Mouse (Mus musculus): ENCODE measurements around the gene Mmgt2. TPM values are rescaled to one million over a fixed set of nuclear protein-coding genes. Genes with fewer than 3 reads are reported as not detected.

Mmgt2 gene
- polyA plus RNA-seq, 1 experiment from 2014 or later, result 7.2 TPM

- no peak overlapping the region for H3K4me3 ChIP-seq (replicated peaks)
- no peaks in the 10 kb centered on the region for H3K27me3 ChIP-seq
- no peaks in the 10 kb centered on the region for H3K36me3 ChIP-seq (replicated peaks)
- no peaks in the 10 kb centered on the region for H3K9me3 ChIP-seq (replicated peaks)
- peaks cover 21% of the 10 kb centered on the region for H3K4me1 ChIP-seq (replicated peaks)
- no peak for ATAC-seq (ENCODE audit: insufficient read depth)
- no peak overlapping the region for H3K27ac ChIP-seq (replicated peaks)
- H3K9ac ChIP-seq, result no peak overlapping the region
- H3K4me2 ChIP-seq, result no peak overlapping the region
- 54% methylated on average over 4 of the region's 4 CpGs for WGBS (ENCODE audit: insufficient replicate concordance)
These were observed 25.6 kb upstream of the Mmgt2 start for GRCm38 (mm10) chr11:62622850-62623249.

- H3K36me3 ChIP-seq (replicated peaks), result no peaks in the 10 kb centered on the region
These were observed 23.8 kb upstream of the Mmgt2 start for GRCm38 (mm10) chr11:62624341-62625291.

GRCm38 (mm10) chr11:62629352-62630224, 18.9 kb upstream of the Mmgt2 start:
- ATAC-seq (ENCODE audit: insufficient read depth), result no peak
- Histone ChIP-seq H3K4me1 (replicated peaks) (peaks cover 32% of the 10 kb centered on the region), H3K4me2 (peak overlapping the region; percentile 39), H3K27ac (replicated peaks) (no peak overlapping the region), H3K4me3 (replicated peaks) (no peak overlapping the region), H3K27me3 (no peaks in the 10 kb centered on the region), H3K36me3 (replicated peaks) (no peaks in the 10 kb centered on the region), H3K9me3 (replicated peaks) (no peaks in the 10 kb centered on the region), H3K9ac (no peak overlapping the region)
- 6% methylated on average over 9 of the region's 9 CpGs for WGBS (ENCODE audit: insufficient replicate concordance)

More at GRCm38 (mm10) chr11:62624341-62625291, 23.8 kb upstream of the Mmgt2 start:
- H3K4me1 ChIP-seq (replicated peaks), result peaks cover 32% of the 10 kb centered on the region
- no peak overlapping the region for H3K9ac ChIP-seq
- peak; percentile 67 for ATAC-seq (ENCODE audit: insufficient read depth)
- no peaks in the 10 kb centered on the region for H3K9me3 ChIP-seq (replicated peaks)
- WGBS (ENCODE audit: insufficient replicate concordance), result 30% methylated on average over 10 of the region's 10 CpGs
- no peaks in the 10 kb centered on the region for H3K27me3 ChIP-seq
- H3K4me2 ChIP-seq, result no peak overlapping the region; the same call in 1 of the 2 replicates
- H3K4me3 ChIP-seq (replicated peaks), result no peak overlapping the region
- H3K27ac ChIP-seq (replicated peaks), result peak overlapping the region; percentile 33; the same call in 1 of the 2 replicates

GRCm38 (mm10) chr11:62630225-62630821, 18.1 kb upstream of the Mmgt2 start:
- WGBS (ENCODE audit: insufficient replicate concordance), result 15% methylated on average over 11 of the region's 11 CpGs
- Histone ChIP-seq H3K4me2 (no peak overlapping the region), H3K9ac (no peak overlapping the region), H3K36me3 (replicated peaks) (no peaks in the 10 kb centered on the region), H3K27me3 (no peaks in the 10 kb centered on the region), H3K27ac (replicated peaks) (no peak overlapping the region), H3K9me3 (replicated peaks) (no peaks in the 10 kb centered on the region), H3K4me1 (replicated peaks) (peaks cover 25% of the 10 kb centered on the region), H3K4me3 (replicated peaks) (no peak overlapping the region)
- ATAC-seq (ENCODE audit: insufficient read depth), result no peak

GRCm38 (mm10) chr11:62631138-62631537, 17.3 kb upstream of the Mmgt2 start:
- H3K27me3 ChIP-seq, result no peaks in the 10 kb centered on the region
- H3K36me3 ChIP-seq (replicated peaks), result no peaks in the 10 kb centered on the region
- H3K27ac ChIP-seq (replicated peaks), result no peak overlapping the region
- H3K9me3 ChIP-seq (replicated peaks), result no peaks in the 10 kb centered on the region
- 52% methylated on average over 4 of the region's 4 CpGs for WGBS (ENCODE audit: insufficient replicate concordance)
- H3K9ac ChIP-seq, result no peak overlapping the region
- no peak overlapping the region for H3K4me3 ChIP-seq (replicated peaks)
- H3K4me2 ChIP-seq, result no peak overlapping the region
- H3K4me1 ChIP-seq (replicated peaks), result peaks cover 23% of the 10 kb centered on the region
- ATAC-seq (ENCODE audit: insufficient read depth), result no peak

GRCm38 (mm10) chr11:62635406-62635805, 13.1 kb upstream of the Mmgt2 start:
- Histone ChIP-seq H3K27ac (replicated peaks) (no peak overlapping the region), H3K27me3 (no peaks in the 10 kb centered on the region), H3K4me2 (no peak overlapping the region), H3K9me3 (replicated peaks) (no peaks in the 10 kb centered on the region), H3K36me3 (replicated peaks) (no peaks in the 10 kb centered on the region), H3K4me3 (replicated peaks) (no peak overlapping the region), H3K4me1 (replicated peaks) (peaks cover 4% of the 10 kb centered on the region), H3K9ac (no peak overlapping the region)
- WGBS (ENCODE audit: insufficient replicate concordance), result 62% methylated on average over 3 of the region's 3 CpGs
- ATAC-seq (ENCODE audit: insufficient read depth), result no peak

- WGBS (ENCODE audit: insufficient replicate concordance), result 51% methylated on average over 11 of the region's 11 CpGs
- no peaks in the 10 kb centered on the region for H3K9me3 ChIP-seq (replicated peaks)
- no peak overlapping the region for H3K4me3 ChIP-seq (replicated peaks)
- H3K27ac ChIP-seq (replicated peaks), result no peak overlapping the region
- no peaks in the 10 kb centered on the region for H3K4me1 ChIP-seq (replicated peaks)
- no peak for ATAC-seq (ENCODE audit: insufficient read depth)
- H3K27me3 ChIP-seq, result no peaks in the 10 kb centered on the region
- H3K36me3 ChIP-seq (replicated peaks), result no peaks in the 10 kb centered on the region
- H3K4me2 ChIP-seq, result no peak overlapping the region
- H3K9ac ChIP-seq, result no peak overlapping the region
These were observed 12.2 kb upstream of the Mmgt2 start for GRCm38 (mm10) chr11:62636105-62636839.

GRCm38 (mm10) chr11:62636840-62637221, 11.6 kb upstream of the Mmgt2 start:
- WGBS (ENCODE audit: insufficient replicate concordance), result 58% methylated on average over 3 of the region's 3 CpGs
- ATAC-seq (ENCODE audit: insufficient read depth), result no peak

GRCm38 (mm10) chr11:62637401-62637800, 11.1 kb upstream of the Mmgt2 start:
- Histone ChIP-seq H3K27me3 (no peaks in the 10 kb centered on the region), H3K36me3 (replicated peaks) (no peaks in the 10 kb centered on the region), H3K4me1 (replicated peaks) (no peaks in the 10 kb centered on the region), H3K27ac (replicated peaks) (no peak overlapping the region), H3K4me2 (no peak overlapping the region), H3K9ac (no peak overlapping the region), H3K4me3 (replicated peaks) (no peak overlapping the region), H3K9me3 (replicated peaks) (no peaks in the 10 kb centered on the region)
- 41% methylated on average over 5 of the region's 5 CpGs for WGBS (ENCODE audit: insufficient replicate concordance)
- ATAC-seq (ENCODE audit: insufficient read depth), result no peak

More at GRCm38 (mm10) chr11:62636840-62637221, 11.6 kb upstream of the Mmgt2 start:
- Histone ChIP-seq H3K4me3 (replicated peaks) (no peak overlapping the region), H3K9ac (no peak overlapping the region), H3K4me2 (no peak overlapping the region), H3K4me1 (replicated peaks) (no peaks in the 10 kb centered on the region), H3K9me3 (replicated peaks) (no peaks in the 10 kb centered on the region), H3K36me3 (replicated peaks) (no peaks in the 10 kb centered on the region), H3K27me3 (no peaks in the 10 kb centered on the region), H3K27ac (replicated peaks) (no peak overlapping the region)

GRCm38 (mm10) chr11:62637806-62638205, 10.7 kb upstream of the Mmgt2 start:
- Histone ChIP-seq H3K9me3 (replicated peaks) (no peaks in the 10 kb centered on the region), H3K36me3 (replicated peaks) (no peaks in the 10 kb centered on the region), H3K4me2 (no peak overlapping the region), H3K27me3 (no peaks in the 10 kb centered on the region), H3K4me1 (replicated peaks) (no peaks in the 10 kb centered on the region), H3K4me3 (replicated peaks) (no peak overlapping the region), H3K9ac (no peak overlapping the region), H3K27ac (replicated peaks) (no peak overlapping the region)
- 67% methylated on average over 6 of the region's 6 CpGs for WGBS (ENCODE audit: insufficient replicate concordance)
- ATAC-seq (ENCODE audit: insufficient read depth), result no peak

Measured in liver, embryonic 15.5 days (tissue).